Mouse (Mus musculus) adrenal gland, adult 10 weeks (tissue): Measurements from ENCODE around the gene Gm1553. TPM values are rescaled to one million over a fixed set of nuclear protein-coding genes. Genes with fewer than 3 reads are reported as not detected.

Experiments
- polyA plus RNA-seq: library from polyadenylated mRNA; stranded (reverse); fragments of 350-450 nt; fragmentation: Illumina TruSeq; extraction: RNeasy Lipid Tissue Mini Kit (QIAGEN cat#74804); gene quantifications from one replicate; pipeline ENCODE4 v1.2.3, GENCODE M21; 2014; ENCODE audit warnings: low read depth, low replicate concordance

The Gm1553 gene
- not detected for polyA plus RNA-seq

DNA sequence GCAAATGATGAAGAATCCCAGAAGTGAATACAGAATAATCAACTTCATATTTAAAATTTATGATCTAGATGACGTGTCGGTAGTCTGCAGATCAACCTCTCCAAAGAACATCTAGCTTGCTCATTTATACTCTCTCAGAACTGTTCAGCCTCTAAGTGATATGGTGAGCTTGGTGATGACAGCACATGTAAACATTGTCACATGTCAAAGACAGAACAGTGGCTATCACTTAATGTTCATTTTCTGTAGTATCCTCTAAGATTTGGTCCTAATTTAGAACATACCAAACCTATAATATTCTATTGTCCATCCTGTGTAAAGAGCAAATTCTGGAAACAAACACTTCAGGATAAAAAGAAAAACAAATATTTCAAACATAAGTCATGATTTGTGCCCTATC lies at the start of gene Gm1553:
Gm1553 (minus strand) TSS at position 101 of the 400 bp plus-strand sequence.

Other genes starting within 250 kb of the Gm1553 start
- gene 4932415D10Rik, start 176.0 kb downstream of the Gm1553 start, polyA plus RNA-seq, result not detected
- gene Gm4924, start 138.4 kb downstream of the Gm1553 start, polyA plus RNA-seq, result 11.5 TPM
- 15.3 TPM for gene 1190007I07Rik, start 130.6 kb upstream of the Gm1553 start, polyA plus RNA-seq
- 30.9 TPM for gene Tdg, start 137.2 kb upstream of the Gm1553 start, polyA plus RNA-seq
- 2.4 TPM for gene Glt8d2, start 198.0 kb upstream of the Gm1553 start, polyA plus RNA-seq
- gene Hcfc2, start 203.5 kb upstream of the Gm1553 start, polyA plus RNA-seq, result 103 TPM